Mouse (Mus musculus) adrenal gland, postnatal 36 days (tissue): Measurements from ENCODE around the gene Ccr5. TPM values are rescaled to one million over a fixed set of nuclear protein-coding genes. Genes with fewer than 3 reads are reported as not detected.
"Not testable (repeated sequence)": the region's sequence is repeated elsewhere in the genome, so short reads cannot be mapped to it uniquely, and the experiment has no call there.

ENCODE experiments used
- DNase-seq, 2 experiments: peaks; one replicate each; pipeline ENCODE4 v3.0.0; 2021; ENCODE audit warnings: mixed read lengths in 1 of 2
- long read RNA-seq, 2 experiments: library from polyadenylated mRNA; stranded (forward); transcript quantifications; one replicate each; pipeline ENCODE4 v2.0.0; 2021; ENCODE audit warnings: borderline sequencing depth in 2 of 2
- total RNA-seq, 2 experiments: library from RNA; stranded (reverse); gene quantifications; 2 replicates each; pipeline ENCODE4 v1.2.3; 2021

Gene Ccr5
- 1 to 10 TPM; 3.3 to 3.5 TPM for total RNA-seq
- long read RNA-seq, experiment 1, full-length matches to known transcripts: 3 of 3 reads
- long read RNA-seq, experiment 1, partial matches to known transcripts: 0 of 3 reads
- long read RNA-seq, experiment 1, other reads (novel, unspliced or antisense): 0 of 3 reads
- long read RNA-seq, experiment 2, partial matches to known transcripts: 1 of 1 reads
- long read RNA-seq, experiment 2, other reads (novel, unspliced or antisense): 0 of 1 reads

GRCm38 (mm10) chr9:124121387-124122184 is at the start of gene Ccr5:
Gene Ccr5, plus strand, starts transcription at chr9:124121543.
- no peak for DNase-seq

- DNase-seq: no peak
Observed at GRCm38 (mm10) chr9:124079803-124080202, 41.5 kb upstream of the Ccr5 start.

GRCm38 (mm10) chr9:124080471-124080870 is 40.9 kb upstream of the Ccr5 start:
- not testable (repeated sequence) for DNase-seq

GRCm38 (mm10) chr9:124090441-124090840 is 30.9 kb upstream of the Ccr5 start:
- DNase-seq: no peak

GRCm38 (mm10) chr9:124099127-124099526 is 22.2 kb upstream of the Ccr5 start:
- no peak for DNase-seq

- no peak for DNase-seq
Observed at GRCm38 (mm10) chr9:124100357-124100756, 21.0 kb upstream of the Ccr5 start.

GRCm38 (mm10) chr9:124101723-124102122 is 19.6 kb upstream of the Ccr5 start, which contains the start of gene Ccr2:
Gene Ccr2, plus strand, starts transcription at chr9:124101950.
- DNase-seq: no peak

GRCm38 (mm10) chr9:124103199-124103598 is 18.1 kb upstream of the Ccr5 start:
- DNase-seq: no peak

GRCm38 (mm10) chr9:124105196-124105595 is 16.1 kb upstream of the Ccr5 start:
- DNase-seq: no peak

GRCm38 (mm10) chr9:124107232-124107631 is 14.1 kb upstream of the Ccr5 start:
- no peak for DNase-seq

GRCm38 (mm10) chr9:124108356-124109127 is 12.8 kb upstream of the Ccr5 start:
- no peak for DNase-seq

- no peak for DNase-seq
Observed at GRCm38 (mm10) chr9:124111997-124112396, 9.3 kb upstream of the Ccr5 start.

- no peak for DNase-seq
Observed at GRCm38 (mm10) chr9:124112591-124113239, 8.6 kb upstream of the Ccr5 start.

- no peak for DNase-seq
Observed at GRCm38 (mm10) chr9:124113777-124114176, 7.6 kb upstream of the Ccr5 start.

- peak; percentile 2 to 51 for DNase-seq
Observed at GRCm38 (mm10) chr9:124118489-124118888, 2.9 kb upstream of the Ccr5 start.

GRCm38 (mm10) chr9:124125576-124125975 is 4.2 kb downstream of the Ccr5 start:
- DNase-seq: no peak

- DNase-seq: no peak
Observed at GRCm38 (mm10) chr9:124126373-124126772, 5.0 kb downstream of the Ccr5 start.

GRCm38 (mm10) chr9:124127412-124127811 is 6.1 kb downstream of the Ccr5 start:
- DNase-seq: no peak

GRCm38 (mm10) chr9:124128379-124128778 is 7.0 kb downstream of the Ccr5 start:
- peak in 1 of 2 experiments; percentile 27 for DNase-seq

GRCm38 (mm10) chr9:124132899-124133298 is 11.6 kb downstream of the Ccr5 start:
- not testable (repeated sequence) for DNase-seq

- not testable (repeated sequence) for DNase-seq
Observed at GRCm38 (mm10) chr9:124134919-124135318, 13.6 kb downstream of the Ccr5 start.

GRCm38 (mm10) chr9:124137619-124138018 is 16.3 kb downstream of the Ccr5 start:
- DNase-seq: no peak
